Mouse (Mus musculus) adipocyte (in vitro differentiated cells): ENCODE measurements around the gene Syne3.
A peak's percentile ranks its signal among the peaks of the same experiment; 100 is the strongest.

Experiments used
- DNase-seq: peaks from one replicate; pipeline ENCODE4 v3.0.0-alpha.2; 2016; ENCODE audit warnings: low spot score

Syne3 gene

GRCm38 (mm10) chr12:105009370-105010212 lies at the start of gene Syne3:
Gene Syne3 (minus strand): TSS chr12:105009809.
- peak; percentile 75 for DNase-seq

- DNase-seq, result no peak
Observed at GRCm38 (mm10) chr12:105055308-105055707, 45.7 kb upstream of the Syne3 start.

- DNase-seq, result no peak
Observed at GRCm38 (mm10) chr12:105054041-105054440, 44.4 kb upstream of the Syne3 start.

- DNase-seq, result peak; percentile 50
Observed at GRCm38 (mm10) chr12:105050898-105051297, 41.3 kb upstream of the Syne3 start.

GRCm38 (mm10) chr12:105049813-105050212 lies 40.2 kb upstream of the Syne3 start:
- DNase-seq, result no peak

- DNase-seq, result no peak
Observed at GRCm38 (mm10) chr12:105048301-105048863, 38.8 kb upstream of the Syne3 start.

- no peak for DNase-seq
Observed at GRCm38 (mm10) chr12:105044775-105045174, 35.2 kb upstream of the Syne3 start.

- DNase-seq, result no peak
Observed at GRCm38 (mm10) chr12:105043081-105043480, 33.5 kb upstream of the Syne3 start.

- no peak for DNase-seq
Observed at GRCm38 (mm10) chr12:105040950-105041349, 31.3 kb upstream of the Syne3 start.

- DNase-seq, result no peak
Observed at GRCm38 (mm10) chr12:105039578-105040289, 30.1 kb upstream of the Syne3 start.

- no peak for DNase-seq
Observed at GRCm38 (mm10) chr12:105038918-105039317, 29.3 kb upstream of the Syne3 start.

GRCm38 (mm10) chr12:105038211-105038610 lies 28.6 kb upstream of the Syne3 start:
- no peak for DNase-seq

GRCm38 (mm10) chr12:105034130-105034769 lies 24.6 kb upstream of the Syne3 start:
- no peak for DNase-seq

- peak; percentile 49 for DNase-seq
Observed at GRCm38 (mm10) chr12:105032832-105033775, 23.5 kb upstream of the Syne3 start.

GRCm38 (mm10) chr12:105032147-105032831 lies 22.7 kb upstream of the Syne3 start, which contains the start of gene Glrx5:
Gene Glrx5 (plus strand): TSS chr12:105032688.
- peak; percentile 100 for DNase-seq

- no peak for DNase-seq
Observed at GRCm38 (mm10) chr12:105031081-105032058, 21.8 kb upstream of the Syne3 start.

- no peak for DNase-seq
Observed at GRCm38 (mm10) chr12:105029890-105030289, 20.3 kb upstream of the Syne3 start.

GRCm38 (mm10) chr12:105027323-105027991 lies 17.8 kb upstream of the Syne3 start:
- peak; percentile 92 for DNase-seq
